Mouse (Mus musculus) bone marrow, adult 2 months (tissue): ENCODE results near the gene Pfkfb1.

Experiments used
- CTCF ChIP-seq: fragments of 200-500 bp; IDR thresholded peaks from 2 replicates; pipeline ENCODE4 v1.5.1; 2011; ENCODE audit warnings: low read length, control low read depth; ENCODE audit not compliant: control insufficient read depth, insufficient read depth
- POLR2A ChIP-seq: fragments of 200-500 bp; IDR thresholded peaks from 2 replicates; pipeline ENCODE4 v1.6.1; 2011; ENCODE audit warnings: low read depth, mild to moderate bottlenecking, control low read depth, low read length, borderline replicate concordance; ENCODE audit not compliant: control insufficient read depth

GRCm38 (mm10) chrX:150547239-150547638 is 40.8 kb upstream of the Pfkfb1 start, which contains the start of gene Alas2:
- TF ChIP-seq CTCF = no peak
- TF ChIP-seq POLR2A = peak; percentile 38; the same call in 1 of the 2 replicates
